Mouse (Mus musculus) gastrocnemius, postnatal 36 days (tissue): ENCODE data around the gene Hsd17b13. TPM values are rescaled to one million over a fixed set of nuclear protein-coding genes. Genes with fewer than 3 reads are reported as not detected.
A peak's percentile ranks its signal among the peaks of the same experiment; 100 is the strongest.

Experiments
- DNase-seq, 2 experiments: peaks; one replicate each; pipeline ENCODE4 v3.0.0; 2022
- intact Hi-C: fragments of 180-260 bp; cut with DNase I; formaldehyde crosslinking; loops from one replicate; pipeline ENCODE4 v1.15.1; 2025
- total RNA-seq, 2 experiments: library from RNA; stranded (reverse); gene quantifications; 2 replicates each; pipeline ENCODE4 v1.2.3; 2021

Hsd17b13 gene
- total RNA-seq, 2 experiments from 2014 or later: not detected

DNA sequence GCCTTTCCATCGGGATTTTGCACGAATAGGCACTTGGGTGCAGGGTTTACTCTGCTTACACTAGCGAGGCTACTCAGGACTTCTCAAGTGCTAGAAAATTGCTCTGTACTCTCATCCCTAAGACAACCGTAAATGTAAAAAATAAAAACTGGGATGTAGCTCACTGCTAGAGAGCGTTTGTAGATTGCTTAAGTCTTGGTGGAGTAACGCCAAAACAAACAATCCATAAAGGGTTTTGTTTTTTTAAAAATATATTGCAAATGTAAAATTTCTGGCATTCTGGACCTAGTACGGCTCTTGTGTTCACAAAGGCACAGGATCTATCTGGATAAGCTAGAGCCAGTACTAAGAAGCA lies 49.0 kb downstream of the Hsd17b13 start:
- no peak for DNase-seq
- intact Hi-C loops: loop anchor here (10.0 kb wide), 1 partner anchor 573 kb away; no protein-coding TSS in a partner anchor

DNA sequence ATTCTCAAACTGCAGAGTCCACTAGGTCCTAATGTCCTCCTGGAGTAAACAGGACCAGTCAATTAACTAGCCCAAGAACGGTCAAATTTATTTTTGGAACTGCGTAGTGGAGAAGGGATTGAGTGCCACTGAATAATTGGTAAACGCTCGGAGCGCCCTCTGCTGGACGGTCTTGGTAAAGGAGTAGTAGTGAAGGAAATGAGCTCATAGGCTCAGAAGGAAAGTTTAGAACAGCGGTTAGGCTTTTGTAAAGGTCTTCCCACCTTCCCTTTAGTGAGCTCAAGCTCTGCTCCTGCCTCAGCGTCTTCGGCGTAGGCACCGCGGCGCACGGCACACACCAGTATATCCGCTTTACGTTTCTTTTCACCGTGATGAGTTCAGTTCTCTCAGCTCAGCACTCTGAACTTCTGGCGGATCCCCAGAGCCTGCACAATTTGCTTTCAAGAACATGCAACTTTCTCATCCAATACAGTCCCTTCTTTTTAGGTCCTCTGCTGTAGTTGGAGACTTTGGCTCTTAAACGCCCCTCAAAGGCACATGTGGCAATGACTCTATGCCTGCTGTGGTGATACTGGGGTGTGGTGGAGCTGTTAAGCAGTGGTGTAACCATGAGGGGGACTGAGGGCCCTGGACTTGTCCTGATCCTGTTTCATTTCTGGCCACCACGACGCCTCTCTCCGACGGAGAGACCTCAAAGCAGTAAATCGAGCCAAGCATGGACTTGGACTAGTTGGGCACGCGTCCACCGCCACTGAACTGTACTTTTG lies 49.6 kb downstream of the Hsd17b13 start:
- DNase-seq: peak; percentile 91 to 92
- intact Hi-C loops: loop anchor here (2.0 to 10.0 kb wide), 2 partner anchors 71 to 573 kb away; no protein-coding TSS in a partner anchor

DNA sequence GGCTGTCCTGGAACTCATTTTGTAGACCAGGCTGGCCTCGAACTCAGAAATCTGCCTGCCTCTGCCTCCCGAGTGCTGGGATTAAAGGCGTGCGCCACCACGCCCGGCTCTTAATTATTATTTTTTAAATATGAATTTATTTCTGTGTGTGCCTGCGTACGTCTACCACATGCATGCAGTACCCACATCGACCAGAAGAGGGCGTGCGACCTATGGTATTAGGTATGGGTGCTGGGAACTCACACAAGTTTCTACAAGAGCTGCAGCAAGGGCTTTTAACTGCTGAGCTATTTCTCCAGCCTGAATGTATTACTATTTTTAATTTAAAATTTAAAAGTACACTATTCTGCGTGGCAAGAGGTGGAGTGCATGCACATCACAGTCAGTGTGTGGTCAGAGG lies 50.8 kb downstream of the Hsd17b13 start:
- intact Hi-C loops: loop anchor here (2.0 to 10.0 kb wide), 2 partner anchors 70 to 572 kb away; no protein-coding TSS in a partner anchor
- no peak for DNase-seq

DNA sequence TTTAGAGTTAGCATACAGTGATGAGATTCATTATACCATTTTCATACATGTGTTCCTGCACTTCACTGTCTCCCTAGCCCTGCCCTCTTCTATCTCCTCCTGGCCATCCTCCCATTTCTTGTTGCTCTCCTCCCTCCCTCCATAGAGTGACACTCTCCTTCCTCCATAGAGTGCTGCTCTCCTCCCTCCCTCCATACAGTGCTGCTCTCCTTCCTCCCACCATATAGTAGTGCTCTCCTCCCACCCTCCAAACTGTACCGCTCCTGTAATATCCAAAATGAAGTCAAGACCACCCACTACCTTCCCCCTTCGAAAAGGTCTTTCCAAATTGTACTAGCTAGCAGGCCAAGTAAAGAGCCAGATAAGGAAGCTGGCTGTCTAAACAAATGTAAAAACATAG lies 53.5 kb downstream of the Hsd17b13 start:
- intact Hi-C loops: loop anchor here (10.0 kb wide), 1 partner anchor 569 kb away; no protein-coding TSS in a partner anchor
- no peak for DNase-seq

DNA sequence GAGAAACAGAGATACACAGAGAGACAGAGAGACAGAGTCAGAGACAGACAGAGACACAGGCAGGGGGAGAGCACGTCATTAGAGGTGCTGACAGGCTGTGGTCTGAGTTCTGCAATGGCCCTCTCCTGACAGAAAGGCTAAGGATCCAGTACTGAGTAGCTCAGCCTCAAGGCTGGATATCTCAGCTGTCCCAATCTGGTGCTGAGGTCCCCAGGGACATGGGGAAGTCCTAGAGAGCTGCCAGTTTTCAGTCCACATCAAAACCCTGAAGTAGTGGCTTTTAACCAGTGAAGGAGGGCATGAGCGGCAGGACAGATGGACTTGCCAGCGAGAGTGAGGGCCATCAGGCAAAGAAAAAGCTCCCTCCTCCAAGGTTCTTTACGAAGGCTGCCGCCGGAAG lies 54.1 kb downstream of the Hsd17b13 start:
- DNase-seq: no peak
- intact Hi-C loops: loop anchor here (10.0 kb wide), 1 partner anchor 568 kb away; no protein-coding TSS in a partner anchor

DNA sequence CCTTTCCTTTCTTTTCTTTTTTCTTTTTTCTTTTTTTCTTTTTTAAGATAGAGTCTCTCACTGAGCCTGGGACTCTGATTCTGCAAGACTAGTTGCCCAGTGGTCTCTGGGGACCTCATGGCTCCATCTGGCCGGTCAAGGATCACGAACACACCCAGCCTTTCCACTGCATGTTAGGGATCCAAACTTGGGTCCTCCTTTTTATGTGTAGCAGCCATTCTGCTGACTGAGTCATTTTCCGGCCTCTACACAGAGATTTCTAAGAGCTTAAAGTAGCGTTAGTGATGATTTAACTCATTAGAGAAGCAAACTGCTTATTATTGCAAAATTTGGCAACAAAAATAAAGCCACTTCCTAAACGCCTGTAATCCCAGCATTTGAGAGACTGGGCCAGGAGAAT lies 54.8 kb downstream of the Hsd17b13 start:
- DNase-seq: no peak
- intact Hi-C loops: loop anchor here (10.0 kb wide), 1 partner anchor 568 kb away; no protein-coding TSS in a partner anchor

DNA sequence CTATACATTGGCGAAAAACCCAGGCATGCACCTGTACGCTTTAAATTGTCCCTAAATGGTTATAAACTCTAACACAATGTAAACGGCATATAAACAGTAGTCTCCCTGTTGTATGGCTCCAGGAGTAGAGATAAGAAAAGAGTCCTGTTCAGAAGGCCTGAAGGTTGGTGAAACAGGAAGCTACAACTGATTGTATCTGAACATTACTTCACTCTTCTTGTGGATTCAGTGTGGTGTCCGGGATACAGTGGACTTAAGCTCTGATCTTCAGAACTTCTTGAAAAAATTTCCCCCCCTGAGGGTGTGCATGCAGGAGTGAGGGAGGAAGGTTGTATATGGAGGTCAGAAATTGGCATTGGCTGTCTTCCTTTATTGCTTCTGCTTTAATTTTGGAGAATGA lies 57.7 kb downstream of the Hsd17b13 start:
- intact Hi-C loops: no loop called here
- DNase-seq: no peak

DNA sequence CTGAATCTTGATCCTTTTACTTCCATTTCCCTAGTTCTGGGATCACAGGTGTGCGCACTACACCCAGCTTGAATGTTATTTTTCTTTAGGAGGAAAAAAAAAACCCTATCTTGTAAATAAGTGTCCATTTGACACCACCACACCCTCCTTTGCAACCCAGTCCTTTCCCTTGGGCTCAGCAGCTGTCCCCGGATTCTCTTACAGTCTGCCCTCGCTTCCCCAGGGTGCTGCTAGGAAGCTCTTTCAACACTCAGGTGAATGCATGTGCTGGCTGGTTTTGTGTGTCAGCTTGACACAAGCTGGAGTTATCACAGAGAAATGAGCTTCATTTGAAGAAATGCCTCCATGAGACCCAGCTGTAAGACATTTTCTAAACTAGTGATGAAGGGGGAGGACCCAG lies 59.0 kb downstream of the Hsd17b13 start:
- no peak for DNase-seq
- intact Hi-C loops: no loop called here

DNA sequence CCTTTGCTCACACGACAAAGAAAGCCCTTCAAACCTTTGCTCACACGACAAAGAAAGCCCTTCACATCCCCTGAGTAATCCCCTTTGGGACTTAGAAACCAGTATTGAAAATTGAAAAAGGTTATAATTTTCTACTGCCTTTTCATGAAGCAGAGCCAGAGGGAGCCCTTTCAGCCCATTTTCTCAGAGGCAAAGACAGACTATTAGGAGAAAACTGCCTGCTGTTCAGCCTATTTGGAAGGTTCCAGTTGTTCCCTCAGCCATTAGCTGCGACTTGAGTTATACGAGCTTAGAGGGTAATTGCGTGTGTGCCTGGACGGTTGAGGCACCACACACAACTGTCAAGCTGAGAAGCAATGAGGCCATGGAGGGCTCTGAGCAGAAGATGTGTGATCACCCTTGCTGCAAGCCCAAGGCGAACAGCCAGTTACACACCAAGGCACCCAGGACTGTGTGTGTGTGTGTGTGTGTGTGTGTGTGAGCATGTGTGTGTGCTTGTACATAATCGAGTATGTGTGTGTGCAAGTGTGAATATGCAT lies 59.8 kb downstream of the Hsd17b13 start:
- no peak for DNase-seq
- intact Hi-C loops: no loop called here

DNA sequence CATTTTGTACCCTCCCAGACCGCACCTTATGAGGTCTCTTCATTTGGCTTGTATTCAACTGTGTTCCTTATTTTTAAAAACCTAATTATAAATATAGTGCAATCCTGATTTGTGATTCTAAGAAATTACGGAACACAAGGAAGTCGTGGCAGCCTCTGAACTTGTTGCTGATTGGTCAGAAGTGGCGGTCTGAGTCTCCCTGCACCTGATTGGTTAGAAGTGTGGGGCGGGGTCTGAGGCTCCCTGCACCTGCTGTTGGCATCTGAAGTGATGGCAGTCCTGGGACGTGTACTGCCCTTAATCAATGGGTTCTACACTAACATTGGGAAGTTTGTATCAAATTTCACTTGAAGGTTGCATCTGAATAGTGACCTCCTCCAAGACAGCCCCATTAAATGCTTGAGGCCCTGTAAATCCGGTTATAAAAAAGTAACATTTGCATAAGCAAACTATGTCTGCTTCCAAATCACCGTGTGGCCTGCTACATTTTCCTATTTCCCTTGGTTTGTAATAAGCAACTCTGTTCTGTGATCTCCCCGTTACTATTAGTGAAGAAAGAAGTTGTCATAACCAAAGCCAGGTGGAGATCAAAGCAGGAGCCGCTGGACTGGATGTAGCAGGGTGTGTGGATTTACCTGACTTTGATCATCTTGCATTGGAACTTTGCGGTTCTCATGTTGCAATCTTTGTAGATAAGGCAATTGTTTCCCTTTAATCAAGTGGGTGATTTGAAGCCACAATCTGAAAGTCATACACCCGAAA lies 60.4 kb downstream of the Hsd17b13 start:
- no peak for DNase-seq
- intact Hi-C loops: no loop called here

DNA sequence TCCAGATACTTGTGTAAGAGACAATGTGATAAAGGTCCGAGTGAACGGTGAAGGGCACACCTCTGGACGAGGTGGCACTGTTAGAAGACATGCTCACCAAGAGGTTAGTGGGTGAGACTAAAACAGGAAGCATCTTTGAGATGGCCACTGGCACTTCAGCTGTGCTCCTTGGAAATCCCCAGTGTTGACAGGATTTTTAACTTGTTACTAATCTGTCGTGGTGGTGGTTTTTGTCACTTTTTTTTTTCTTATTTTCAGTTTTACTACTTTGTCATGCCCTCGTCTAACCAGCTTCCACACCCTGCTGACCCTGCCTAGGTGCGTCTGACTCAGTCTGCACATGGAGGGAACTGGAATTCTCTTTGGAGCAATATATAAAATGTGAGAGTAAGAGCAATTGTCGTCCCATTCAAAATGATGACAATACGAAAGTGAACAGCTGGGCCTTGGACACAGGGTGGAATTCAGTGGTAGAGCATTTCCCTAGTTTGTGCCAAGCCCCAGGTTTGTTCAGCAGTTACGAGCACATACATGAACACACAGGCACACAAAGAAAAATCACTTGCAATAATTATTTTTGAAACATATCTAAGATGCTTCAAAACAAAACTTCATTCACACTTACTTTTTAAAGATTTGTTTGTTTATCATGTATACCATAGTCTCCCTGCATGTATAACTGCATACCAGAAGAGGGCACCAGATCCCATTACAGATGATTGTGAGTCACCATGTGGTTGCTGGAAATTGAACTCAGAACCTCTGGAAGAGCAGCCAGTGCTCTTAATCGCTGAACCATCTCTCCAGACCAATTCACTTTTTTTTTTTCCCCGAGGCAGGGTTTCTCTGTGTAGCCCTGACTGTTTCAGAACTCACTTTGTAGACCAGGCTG lies 62.6 kb downstream of the Hsd17b13 start:
- no peak for DNase-seq
- intact Hi-C loops: no loop called here

DNA sequence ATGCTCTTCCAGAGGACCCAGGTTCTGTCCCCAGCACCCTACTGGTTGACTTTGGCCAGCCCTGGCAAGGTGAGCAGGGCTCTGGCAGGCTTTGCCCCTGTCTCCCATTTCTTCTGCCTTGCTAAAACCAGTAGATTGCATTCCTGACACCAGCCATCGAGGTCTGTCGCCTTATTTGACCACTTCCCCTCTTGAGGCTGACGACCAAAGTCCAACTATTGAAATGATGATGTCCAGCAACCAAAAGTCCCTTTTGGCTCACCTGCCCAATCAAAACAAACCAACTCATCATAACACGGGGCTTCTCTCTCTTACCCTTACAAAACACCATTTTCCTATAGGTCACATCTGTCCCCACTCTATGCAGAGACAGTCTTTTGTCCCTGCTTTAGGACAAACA lies 64.1 kb downstream of the Hsd17b13 start:
- intact Hi-C loops: no loop called here
- no peak for DNase-seq

DNA sequence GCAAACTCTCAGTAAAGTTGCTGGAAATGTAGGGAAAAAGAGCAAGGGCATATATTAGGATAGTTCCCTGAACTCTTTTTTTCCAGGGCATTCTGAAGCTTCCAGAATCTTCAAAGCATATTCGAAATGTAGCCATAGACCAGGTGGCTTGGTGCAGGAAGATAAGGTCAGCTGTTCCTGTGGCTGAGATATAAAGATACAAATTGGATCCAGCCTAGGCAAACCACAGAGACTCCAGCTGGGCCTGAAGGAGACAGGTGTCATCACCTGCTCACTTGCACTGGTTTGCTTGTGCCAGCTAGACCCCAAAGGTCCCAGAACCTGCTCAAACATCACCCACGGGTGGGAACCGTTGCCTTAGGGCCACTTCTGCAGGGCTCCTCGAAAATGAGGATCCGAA lies 65.7 kb downstream of the Hsd17b13 start:
- intact Hi-C loops: no loop called here
- no peak for DNase-seq

DNA sequence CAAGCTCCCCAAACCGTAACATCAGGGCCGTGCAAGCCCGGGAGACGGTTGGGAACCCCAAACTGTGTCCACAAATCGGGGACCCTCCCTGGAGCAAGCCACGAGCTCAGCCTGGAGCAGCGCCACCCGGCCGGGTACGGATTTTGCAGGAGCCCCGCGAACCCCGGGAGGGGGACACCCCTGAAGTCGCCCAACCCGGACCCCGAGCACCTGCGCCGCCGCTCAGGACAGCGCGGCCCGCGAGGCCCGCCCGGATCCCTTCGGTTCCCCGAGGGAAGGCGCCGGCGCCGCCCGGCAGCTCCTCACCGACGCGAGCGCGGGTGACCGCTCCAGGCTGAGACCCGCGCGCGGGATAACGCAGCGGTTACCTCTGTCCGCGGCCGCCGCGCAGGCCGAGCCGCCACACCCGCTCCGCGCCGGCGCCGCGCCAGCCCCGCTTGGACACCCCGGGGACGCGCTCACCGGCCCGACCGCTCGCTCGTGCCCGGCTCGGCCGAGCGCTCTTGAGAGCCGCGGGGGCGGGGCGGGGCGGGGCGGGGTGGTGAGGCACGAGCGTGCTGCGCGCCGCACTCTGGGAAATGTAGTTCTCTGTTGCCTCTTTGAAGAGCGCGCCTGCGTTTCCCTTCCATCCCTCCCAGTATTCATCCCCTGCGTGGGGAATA lies 66.3 kb downstream of the Hsd17b13 start, which contains the start of gene Klhl8:
TSS of gene Klhl8 (minus strand) at position 512 of the 662 bp plus-strand sequence.
- intact Hi-C loops: no loop called here
- peak; percentile 73 to 79 for DNase-seq

DNA sequence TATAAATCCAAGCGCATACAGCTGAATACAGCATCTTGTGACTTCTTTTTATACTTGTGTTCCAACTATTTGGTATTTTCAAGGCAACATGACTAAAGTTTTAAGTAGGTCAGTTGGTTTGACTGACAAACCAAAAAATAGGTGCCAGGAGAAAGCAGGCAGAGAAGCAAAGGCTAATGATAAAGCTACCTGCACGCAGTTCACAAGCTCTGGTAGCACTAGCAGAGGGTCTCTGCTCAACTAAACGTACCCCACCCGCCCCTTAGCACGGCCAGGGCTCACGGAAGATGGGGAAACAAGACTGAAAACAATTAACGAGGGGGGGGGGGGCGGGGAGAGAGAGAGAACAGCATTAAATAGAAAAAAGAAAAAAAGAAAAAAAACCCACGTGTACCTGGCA lies 67.1 kb downstream of the Hsd17b13 start:
- intact Hi-C loops: no loop called here
- DNase-seq: no peak

DNA sequence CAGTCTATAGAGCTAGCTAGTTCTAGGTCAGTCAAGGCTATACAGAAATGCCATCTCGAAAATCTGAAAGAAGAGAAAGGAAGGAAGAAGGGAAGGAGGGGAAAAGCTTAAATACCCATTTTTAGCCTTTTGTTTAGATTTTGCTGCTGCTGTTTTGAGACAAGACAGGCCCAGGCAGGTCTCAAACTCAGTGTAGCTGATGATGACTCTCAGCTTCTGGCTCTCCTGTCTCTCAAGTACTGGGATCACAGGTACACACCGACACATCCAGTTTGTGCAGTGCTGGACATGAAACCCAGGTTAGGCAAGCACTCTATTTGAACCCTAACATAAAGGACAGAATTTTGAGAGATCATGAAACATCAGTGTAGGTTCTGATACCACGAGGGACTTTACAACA lies 67.7 kb downstream of the Hsd17b13 start:
- no peak for DNase-seq

DNA sequence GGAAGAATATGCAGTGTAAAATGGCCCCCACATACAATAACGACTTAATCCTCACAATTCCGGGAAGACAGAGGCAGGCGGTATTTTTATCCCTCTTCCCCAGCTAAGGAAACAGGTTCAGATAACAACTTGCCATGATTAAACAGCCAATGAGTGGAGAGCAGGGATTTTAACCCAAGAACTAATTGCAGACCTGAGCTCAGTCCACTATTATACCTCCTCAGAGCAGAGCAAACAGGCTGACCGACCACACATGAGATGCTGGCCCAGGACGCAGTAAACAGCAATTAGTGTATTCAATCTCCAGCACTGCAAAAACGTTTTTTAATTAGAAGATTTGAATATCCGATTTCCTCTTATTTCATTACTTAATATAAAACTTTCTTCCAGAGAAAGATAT lies 68.4 kb downstream of the Hsd17b13 start:
- no peak for DNase-seq
- intact Hi-C loops: no loop called here

More for the DNA sequence above, 67.7 kb downstream of the Hsd17b13 start:
- intact Hi-C loops: no loop called here

DNA sequence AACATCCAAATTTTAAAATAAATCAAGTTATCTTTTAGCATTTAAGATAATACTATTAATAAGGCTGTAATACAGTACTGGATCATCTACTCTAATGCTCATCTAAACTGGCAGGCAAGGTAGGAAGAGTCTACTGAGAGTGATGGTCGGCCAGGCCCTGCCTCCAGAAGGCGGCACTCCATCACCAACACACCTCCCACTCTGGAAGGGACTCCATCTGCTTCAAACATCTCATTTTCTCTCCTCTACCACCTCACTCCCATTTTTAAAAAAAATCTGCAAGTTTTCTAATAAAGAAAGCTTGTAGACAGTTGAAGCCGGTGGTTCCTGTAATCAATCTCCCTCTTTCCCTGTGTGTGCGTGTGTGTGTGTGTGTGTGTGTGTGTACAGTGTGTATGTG lies 69.4 kb downstream of the Hsd17b13 start:
- intact Hi-C loops: no loop called here
- no peak for DNase-seq

DNA sequence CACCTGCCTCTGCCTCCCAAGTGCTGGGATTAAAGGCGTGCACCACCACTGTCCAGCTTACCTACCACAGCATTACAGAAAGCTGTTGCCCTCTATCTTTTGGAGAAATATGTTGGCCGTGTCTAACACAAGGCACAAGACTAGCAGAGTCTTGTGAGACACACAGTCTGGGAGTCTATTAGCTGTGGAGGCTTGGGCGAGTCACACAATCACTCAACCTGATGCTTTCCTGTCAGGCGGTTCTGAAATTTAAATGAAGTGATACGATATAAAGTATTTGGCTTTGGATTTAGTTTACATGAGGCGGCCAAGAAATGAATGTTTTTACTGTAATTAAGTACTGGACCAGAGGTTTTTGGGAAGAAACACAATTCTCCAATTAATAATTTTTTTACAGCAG lies 71.0 kb downstream of the Hsd17b13 start:
- no peak for DNase-seq
- intact Hi-C loops: no loop called here
